Mouse (Mus musculus) MN1 (cell line): ENCODE measurements around the gene H2-Ob.

ENCODE experiments used
- DNase-seq: peaks from one replicate; pipeline ENCODE4 v3.0.0-alpha.2; 2016; ENCODE audit warnings: low spot score

The H2-Ob gene

DNA sequence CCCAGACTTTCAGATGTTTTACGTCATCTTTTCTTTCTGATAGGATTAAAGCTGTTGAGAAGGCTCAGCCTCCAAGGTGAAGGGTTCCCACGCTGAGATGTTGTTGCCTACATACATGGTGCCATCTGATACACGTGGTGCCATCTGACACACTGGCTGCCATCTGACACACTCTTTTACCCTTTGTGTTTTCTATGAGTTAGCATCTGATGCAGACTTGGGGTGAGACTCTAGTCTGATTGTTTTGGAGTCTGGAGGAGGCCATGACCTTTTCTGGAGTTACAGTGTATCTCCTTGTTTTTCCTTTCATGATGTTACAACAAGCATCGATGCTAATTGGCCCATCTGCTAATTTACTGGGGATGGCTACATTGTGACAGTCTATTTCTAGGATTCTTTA, 6.0 kb downstream of the H2-Ob start:
- DNase-seq: no peak

DNA sequence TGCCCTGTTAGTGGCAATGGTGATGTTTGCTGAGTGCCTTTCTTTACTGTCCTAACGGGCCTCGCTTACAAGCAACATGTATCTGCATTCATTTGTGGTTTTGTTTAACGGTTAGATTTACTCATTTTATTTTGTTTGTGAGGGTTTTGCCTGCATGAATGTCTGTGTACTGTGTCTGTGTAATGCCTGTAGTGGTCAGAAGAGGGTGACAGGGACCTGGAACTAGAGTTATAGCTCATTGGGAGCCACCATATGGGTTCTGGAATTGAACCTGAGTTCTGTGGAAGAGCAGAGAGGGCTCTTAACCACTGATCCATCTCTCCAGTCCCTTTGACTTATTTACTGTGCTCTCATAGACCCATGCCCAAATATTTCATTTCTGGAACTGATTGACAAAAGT, 8.3 kb downstream of the H2-Ob start:
- no peak for DNase-seq

DNA sequence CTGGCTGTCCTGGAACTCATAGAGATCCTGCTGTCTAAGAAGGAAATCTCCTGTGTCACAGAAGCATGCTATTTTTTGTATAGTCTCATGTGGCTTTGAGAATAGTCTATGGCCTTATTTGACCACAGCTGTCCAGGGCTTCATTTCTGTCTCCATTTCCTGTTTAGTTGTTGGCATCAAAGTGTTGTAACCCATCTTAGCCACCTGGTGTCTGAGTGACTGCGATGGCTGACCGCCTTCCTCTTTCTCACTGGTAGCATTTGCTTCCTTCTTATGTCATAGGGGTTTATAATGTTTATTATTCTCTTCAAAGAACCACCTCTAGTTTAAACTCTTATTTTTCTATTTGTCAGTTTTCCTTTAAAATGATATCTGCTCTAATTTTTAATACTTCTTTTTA, 10.1 kb downstream of the H2-Ob start:
- DNase-seq: no peak

DNA sequence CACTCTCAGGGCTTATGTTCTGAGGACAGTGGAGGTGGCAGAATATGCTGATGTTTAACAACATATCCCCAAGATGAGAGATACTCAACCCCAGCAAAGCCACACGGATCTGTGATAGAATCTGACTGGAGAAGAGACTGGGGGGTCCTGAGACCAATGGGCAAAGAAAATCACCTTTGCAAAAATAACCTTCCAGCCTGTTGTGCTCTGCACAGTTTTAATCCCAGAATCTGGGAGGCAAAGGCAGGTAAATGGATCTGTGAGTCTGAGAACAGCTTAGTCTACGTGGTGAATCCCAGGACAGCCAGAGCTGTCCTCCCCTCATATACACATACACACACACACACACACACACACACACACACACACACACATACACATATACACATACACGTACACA, 10.7 kb downstream of the H2-Ob start:
- no peak for DNase-seq

DNA sequence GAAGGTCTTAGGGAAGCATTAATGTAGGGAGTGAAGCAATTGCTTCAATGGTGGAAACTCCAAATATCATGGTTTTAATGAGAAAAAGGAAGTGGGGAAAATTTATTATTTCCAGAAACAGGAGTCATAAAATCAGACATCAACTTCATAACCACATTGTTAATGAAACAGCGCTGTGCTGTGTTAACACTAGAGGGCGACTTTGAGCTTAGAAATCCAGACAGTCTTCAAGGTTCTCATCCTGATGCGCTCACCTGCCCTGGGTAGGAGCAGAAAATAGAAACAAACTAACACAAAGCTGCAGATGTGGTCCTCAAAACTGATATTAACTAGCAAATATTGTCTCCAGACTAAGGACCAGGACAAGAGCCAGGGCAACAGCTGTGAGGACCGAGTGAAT, 11.2 kb downstream of the H2-Ob start:
- DNase-seq: peak; percentile 59

DNA sequence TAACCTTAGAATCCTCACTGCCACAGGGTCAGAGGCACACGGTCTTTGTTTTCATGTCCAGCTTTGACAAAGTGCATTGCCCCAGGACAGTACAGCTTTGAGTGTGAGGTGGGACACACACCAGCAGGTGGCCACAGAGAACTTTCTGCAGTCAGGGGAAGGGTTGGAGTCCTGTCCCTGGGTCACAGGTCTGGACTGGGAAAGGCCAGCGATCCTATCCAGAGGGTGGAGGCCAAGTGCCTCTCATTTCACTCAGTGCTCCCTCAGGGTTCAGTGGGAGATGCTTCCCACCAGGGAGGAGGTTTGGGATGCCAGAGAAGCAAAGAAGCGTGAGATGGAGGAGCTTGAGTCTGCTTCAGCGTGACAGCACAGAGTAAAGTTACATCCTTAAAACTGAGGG, 13.0 kb downstream of the H2-Ob start:
- DNase-seq: no peak

- no peak for DNase-seq
These were observed 17.8 kb downstream of the H2-Ob start for GRCm38 (mm10) chr17:34256501-34256900.

DNA sequence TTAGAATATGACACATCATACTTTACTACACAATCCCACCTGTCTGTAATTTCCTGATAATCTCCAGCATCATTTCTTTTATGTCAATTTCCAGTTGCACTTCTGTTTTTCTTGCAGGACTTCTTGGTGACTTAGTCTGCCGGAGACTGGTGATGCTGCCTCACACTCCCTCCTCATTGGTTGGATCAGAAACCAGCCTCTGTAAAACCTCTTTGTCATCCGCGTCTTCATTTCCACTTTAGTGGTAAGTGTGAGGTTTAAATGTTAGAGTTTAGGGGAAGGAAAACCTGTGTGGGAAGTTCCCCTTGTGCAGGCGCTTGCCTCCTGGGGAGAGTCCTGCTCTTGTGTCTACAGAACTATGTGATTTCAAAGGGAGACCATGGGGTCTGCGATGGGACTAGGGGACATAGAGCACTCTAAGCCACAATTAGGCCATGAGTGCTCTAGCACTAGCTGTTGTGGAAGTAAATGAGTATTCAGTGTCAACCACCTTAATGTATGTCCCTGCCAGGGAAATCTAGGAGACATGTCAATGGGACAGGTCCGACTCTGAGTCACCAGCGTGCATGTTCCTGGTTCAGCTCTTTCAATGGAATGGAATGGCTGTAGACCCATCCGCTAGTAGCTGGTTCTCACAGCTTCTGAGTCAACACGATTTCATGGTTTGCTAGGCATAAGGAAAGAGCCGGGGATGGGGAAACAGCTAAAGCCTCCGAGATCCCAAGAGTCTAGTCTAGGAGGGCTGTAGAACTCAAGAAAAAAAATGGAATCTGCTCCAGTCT, 19.1 kb downstream of the H2-Ob start, which contains the start of gene H2-Ab1:
Gene H2-Ab1 (plus strand): TSS at position 96 of the 782 bp plus-strand sequence.
- peak; percentile 44 for DNase-seq

DNA sequence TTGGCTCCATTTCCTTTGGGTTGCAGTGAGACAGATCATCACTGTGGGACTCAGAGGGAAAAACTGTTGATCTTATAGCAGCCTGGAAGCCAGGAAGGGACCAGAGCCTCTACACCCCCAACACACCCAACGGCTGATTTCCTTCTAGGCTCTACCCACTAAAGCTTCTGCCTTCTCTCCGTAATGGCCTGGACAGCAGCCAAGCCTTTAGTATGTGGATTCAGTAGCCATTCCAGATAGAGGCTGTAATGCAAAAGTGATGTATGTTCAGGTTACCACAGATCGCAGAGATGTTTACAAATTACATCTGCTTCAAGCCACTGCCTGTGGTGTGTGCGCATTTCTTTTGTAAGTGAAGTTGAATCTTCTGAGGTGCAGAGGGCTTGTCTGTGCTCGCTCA, 21.8 kb downstream of the H2-Ob start:
- DNase-seq: peak; percentile 20

- DNase-seq: peak; percentile 84
These were observed 22.8 kb downstream of the H2-Ob start for GRCm38 (mm10) chr17:34261502-34261901.

DNA sequence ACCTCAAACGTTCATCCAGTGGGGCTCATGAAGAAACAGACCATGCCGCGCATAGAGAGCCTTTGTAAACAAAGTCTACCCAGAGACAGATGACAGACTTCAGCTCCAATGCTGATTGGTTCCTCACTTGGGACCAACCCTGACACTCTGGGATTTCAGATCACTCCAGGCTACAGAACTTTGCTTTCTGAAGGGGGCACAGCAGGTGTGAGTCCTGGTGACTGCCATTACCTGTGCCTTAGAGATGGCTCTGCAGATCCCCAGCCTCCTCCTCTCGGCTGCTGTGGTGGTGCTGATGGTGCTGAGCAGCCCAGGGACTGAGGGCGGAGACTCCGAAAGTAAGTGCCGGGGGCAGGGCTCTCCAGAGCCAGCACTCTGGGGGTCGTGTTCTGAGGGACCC, 24.4 kb downstream of the H2-Ob start:
- peak; percentile 30 for DNase-seq

- no peak for DNase-seq
These were observed 25.2 kb downstream of the H2-Ob start for GRCm38 (mm10) chr17:34263811-34264371.

DNA sequence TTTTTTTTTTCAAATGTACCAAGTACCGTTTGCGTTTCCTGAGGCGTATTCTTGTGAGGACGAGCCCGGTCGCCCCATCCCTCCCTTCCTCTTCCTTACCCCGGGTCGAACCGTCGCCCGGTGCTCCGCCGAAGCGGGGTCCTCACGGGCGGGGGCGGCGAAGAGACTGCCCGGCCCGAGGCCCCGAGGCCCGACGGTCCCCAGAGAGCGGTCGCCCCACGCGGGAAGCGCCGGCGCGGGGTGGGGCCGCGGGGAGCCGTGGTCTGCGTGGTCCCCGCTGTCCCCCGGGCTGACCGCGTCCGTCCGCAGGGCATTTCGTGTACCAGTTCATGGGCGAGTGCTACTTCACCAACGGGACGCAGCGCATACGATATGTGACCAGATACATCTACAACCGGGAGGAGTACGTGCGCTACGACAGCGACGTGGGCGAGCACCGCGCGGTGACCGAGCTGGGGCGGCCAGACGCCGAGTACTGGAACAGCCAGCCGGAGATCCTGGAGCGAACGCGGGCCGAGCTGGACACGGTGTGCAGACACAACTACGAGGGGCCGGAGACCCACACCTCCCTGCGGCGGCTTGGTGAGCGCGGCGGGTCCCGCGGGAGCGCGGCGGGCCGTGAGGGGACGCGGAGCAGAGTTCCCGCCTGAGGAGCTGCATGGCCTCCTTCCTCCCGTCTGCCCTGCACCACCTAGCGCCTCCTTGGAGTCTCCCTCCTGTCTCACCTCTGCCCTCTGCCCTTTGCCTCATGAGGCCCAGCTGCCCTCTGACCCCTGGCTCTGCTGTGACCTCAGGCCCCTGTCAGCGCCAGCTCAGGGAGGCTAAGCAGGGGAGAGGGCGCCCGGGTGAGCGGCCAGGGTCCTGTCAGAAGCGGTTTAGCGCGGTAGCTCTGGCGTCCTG, 26.0 kb downstream of the H2-Ob start:
- DNase-seq: no peak

DNA sequence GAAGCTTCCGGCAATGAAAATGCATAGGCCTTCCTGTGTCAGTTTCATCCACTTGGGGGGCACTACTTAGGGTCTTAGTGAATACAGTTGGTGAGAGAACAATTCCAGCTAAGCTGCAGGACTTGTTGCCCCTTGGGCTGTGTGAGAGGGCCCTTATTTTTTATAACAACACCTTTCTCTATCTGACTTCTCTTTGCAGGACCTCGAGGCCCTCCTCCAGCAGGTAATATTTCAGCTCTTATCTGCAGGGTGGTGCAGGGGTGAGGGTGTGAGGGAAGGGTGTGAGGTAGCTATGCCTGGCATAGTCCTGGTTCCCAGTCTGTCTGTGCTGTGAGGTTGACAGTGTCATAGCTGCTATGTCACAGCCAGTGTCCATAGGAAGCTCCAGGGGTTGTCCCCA, 29.6 kb downstream of the H2-Ob start:
- no peak for DNase-seq

DNA sequence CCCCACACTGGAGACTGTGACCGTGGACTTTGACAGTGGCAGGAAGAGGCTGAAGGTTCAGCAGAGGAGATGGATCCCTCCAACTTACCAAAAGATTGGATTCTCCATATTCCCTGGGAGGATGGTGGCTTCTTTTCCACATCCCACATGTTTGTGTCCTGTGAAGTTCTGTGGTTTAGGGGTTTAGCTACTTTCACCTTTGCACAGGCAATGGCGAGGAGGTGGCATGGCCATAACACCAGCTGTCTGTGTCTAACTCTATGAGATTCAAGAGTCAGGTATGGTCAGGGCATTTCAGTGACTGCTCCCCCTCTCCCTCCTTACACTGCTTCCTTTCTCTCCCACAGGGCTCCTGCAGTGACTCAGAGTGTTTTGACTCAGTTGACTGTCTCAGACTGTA, 30.0 kb downstream of the H2-Ob start:
- no peak for DNase-seq

DNA sequence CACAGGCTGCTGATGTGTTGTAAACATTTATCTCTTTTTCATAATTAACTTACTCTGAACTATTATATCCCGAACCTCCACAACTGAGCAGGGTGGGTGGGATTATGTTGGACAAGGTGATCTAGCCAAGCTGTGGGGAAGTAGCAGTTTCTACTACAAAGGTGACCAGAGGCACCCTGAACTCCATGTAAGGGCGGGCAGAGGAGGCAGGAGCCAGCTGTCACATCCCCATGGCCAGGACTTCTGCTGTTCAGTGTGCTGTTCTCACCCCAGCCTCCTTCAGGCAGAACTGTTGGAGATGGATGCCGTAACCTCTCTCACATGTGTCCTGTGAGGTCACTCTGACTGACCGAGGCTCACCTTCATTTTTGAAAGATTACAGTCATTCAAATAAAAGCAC, 31.1 kb downstream of the H2-Ob start:
- no peak for DNase-seq

GRCm38 (mm10) chr17:34270230-34270629, 31.5 kb downstream of the H2-Ob start:
- no peak for DNase-seq

- no peak for DNase-seq
These were observed 32.2 kb downstream of the H2-Ob start for GRCm38 (mm10) chr17:34270940-34271339.

DNA sequence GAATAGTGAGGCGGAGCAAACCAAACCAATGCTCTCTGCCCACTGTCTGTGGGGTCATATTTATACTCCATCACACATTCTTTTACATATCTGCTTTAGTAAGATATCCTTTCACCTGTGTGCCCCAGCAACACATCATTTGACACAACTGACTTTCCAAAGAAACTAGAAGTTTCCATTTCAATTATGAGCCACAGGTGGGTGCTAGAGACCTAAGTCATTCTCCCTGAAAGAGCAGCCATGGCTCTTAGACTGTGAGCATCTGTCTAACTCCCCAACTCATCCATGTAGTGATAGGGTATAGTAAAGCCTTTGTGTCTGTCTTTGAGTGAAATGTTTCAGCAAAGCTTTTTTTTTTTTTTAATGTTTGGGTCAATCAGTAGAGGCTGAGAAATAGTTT, 33.4 kb downstream of the H2-Ob start:
- DNase-seq: no peak

DNA sequence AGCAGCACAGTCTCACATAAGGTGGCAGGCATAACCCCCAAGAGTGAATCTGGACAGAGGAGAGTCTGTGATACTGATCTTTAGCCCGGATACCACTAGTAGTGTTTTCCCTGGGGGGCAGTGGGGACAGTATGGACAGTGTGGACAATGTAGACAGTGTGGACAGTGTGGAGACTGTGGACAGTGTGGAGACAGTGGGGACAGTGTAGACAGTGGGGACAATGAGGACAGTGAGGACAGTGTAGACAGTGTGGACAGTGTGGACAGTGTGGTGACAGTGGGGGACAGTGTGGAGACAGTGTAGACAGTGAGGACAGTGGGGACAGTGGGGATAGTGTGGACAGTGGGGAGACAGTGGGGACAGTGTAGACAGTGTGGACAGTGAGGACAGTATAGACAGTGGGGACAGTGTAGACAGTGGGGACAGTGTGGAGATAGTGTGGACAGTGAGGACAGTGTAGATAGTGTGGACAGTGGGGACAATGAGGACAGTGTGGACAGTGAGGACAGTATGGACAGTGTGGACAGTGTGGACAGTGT, 41.9 kb downstream of the H2-Ob start:
- DNase-seq: no peak

- no peak for DNase-seq
These were observed 43.1 kb downstream of the H2-Ob start for GRCm38 (mm10) chr17:34281836-34282235.

DNA sequence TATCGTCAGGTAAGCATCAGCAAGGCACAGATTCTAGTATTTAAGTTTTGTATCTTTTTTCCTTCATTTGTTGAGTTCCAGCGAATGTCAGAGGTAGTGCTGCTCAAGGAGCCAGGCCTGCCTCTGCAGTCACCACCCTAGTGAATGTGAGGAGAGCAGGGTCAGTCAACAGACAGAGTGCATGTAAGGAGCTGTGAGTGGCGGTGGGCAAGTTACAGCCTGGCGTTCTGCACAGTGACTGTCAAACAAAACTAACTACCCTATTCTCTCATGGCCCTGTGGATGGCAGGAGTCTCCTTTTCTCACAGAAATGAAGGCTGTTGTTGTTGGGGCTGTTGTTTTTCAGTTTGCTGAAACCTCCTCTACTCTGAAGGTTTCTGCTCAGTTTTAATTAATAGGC, 46.7 kb downstream of the H2-Ob start:
- no peak for DNase-seq

GRCm38 (mm10) chr17:34285848-34286247, 47.1 kb downstream of the H2-Ob start:
- no peak for DNase-seq
